Mouse (Mus musculus): ENCODE data around the gene Ndufaf8. TPM values are rescaled to one million over a fixed set of nuclear protein-coding genes. Genes with fewer than 3 reads are reported as not detected.
A peak's percentile ranks its signal among the peaks of the same experiment; 100 is the strongest.

Ndufaf8 gene
- polyA plus RNA-seq, 1 experiment from 2014 or later, result 61.5 TPM

DNA sequence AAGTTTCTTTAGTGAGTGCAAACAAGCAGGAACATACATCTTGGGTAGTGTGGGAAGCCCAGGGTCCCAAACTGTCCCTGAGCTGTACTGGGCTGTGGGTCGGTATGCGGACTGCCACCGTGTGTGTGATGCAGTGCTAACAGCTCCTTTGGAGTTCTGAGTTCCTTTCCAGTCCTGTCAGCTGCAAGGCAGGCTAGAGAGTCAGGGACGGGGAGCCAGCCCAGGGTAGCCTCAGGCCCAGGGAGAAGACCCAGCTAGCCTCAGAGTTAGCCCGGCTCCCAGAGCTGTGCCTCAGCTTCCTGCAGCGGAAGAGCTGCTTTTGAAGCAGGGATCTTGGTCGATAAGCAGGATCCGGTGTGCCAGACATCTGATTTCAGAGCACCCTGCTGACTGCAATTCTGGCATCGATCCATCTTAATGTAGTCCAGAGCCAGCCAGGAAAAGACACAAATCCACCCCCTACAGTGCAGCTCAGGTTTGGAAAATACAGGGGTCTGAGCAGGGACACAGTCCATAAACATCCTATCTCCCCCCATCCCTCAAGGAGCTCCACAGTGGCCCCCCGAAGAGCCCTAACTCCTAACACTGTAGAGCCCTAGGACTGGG lies 21.3 kb downstream of the Ndufaf8 start:
- no peak for ATAC-seq (ENCODE audit: low read depth)
- H3K27ac ChIP-seq (ENCODE audit: low read depth, low read length), result peak overlapping the region; percentile 52; the same call in 1 of the 2 replicates
- WGBS, result 60% methylated on average over 10 of the region's 10 CpGs
- no peaks in the 10 kb centered on the region for H3K9me3 ChIP-seq (ENCODE audit: control insufficient read depth, low read length)
- no peaks in the 10 kb centered on the region for H3K36me3 ChIP-seq (ENCODE audit: control insufficient read depth, insufficient read depth, low read length)
- no peak overlapping the region for H3K4me3 ChIP-seq (ENCODE audit: low read depth, low read length)
- H3K9ac ChIP-seq (replicated peaks; ENCODE audit: low read depth, low read length), result no peak overlapping the region
- H3K4me2 ChIP-seq (ENCODE audit: low read depth, low read length), result no peak overlapping the region
- H3K27me3 ChIP-seq (ENCODE audit: control insufficient read depth, insufficient read depth, low read length), result no peaks in the 10 kb centered on the region
- H3K4me1 ChIP-seq (ENCODE audit: control insufficient read depth, insufficient read depth, low read length), result peaks cover 7% of the 10 kb centered on the region; the same call in 1 of the 2 replicates

DNA sequence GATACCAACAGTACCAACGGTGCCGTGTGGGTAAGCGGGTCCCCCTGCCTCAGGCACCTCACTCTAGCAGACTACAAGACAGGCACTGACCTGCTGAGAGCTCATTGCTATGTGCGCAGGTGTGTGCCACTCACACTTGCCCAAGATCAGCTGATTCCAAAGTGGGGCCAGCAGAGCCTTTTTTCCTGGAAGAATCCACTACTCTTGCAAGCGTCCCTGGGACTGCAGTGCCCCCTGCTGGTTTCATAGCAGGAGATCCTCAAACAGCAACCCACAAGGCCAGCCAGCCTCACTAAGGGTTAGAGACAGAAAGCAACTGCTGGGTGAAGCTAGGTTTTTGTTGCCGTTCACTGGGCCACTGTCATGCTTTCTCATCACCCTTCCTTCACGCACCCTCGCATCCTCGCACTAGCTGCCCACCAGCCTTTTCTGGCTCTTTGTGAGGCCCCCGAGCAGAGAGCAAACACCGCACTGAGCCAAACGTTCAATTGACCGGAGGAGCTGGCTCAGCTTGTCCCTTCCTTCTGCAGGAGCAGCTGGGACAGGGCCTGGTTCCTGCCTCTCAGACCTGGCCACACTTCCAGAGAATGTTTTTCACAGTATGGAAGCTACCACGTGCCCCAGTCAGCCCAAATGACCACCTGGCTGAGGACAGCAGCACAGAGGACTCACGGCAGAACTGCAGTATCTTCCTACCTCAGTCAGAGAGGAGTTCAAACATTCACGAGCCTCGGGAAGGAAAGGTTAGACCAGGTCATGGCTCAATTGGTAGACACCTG lies 22.1 kb downstream of the Ndufaf8 start:
- Histone ChIP-seq H3K9ac (replicated peaks; ENCODE audit: low read depth, low read length) (no peak overlapping the region), H3K27ac (ENCODE audit: low read depth, low read length) (0 out of 2 replicates have a peak overlapping the region, but pooled peaks have one; percentile 22)

GRCm38 (mm10) chr11:120122126-120122525 lies 23.4 kb downstream of the Ndufaf8 start:
- H3K27me3 ChIP-seq (ENCODE audit: control insufficient read depth, insufficient read depth, low read length), result no peaks in the 10 kb centered on the region
- no peaks in the 10 kb centered on the region for H3K9me3 ChIP-seq (ENCODE audit: control insufficient read depth, low read length)
- H3K4me2 ChIP-seq (ENCODE audit: low read depth, low read length), result no peak overlapping the region
- no peak overlapping the region for H3K27ac ChIP-seq (ENCODE audit: low read depth, low read length)
- H3K4me3 ChIP-seq (ENCODE audit: low read depth, low read length), result no peak overlapping the region
- 86% methylated on average over 12 of the region's 12 CpGs for WGBS
- peaks cover 6% of the 10 kb centered on the region; the same call in 1 of the 2 replicates for H3K36me3 ChIP-seq (ENCODE audit: control insufficient read depth, insufficient read depth, low read length)
- ATAC-seq (ENCODE audit: low read depth), result no peak
- H3K9ac ChIP-seq (replicated peaks; ENCODE audit: low read depth, low read length), result no peak overlapping the region
- H3K4me1 ChIP-seq (ENCODE audit: control insufficient read depth, insufficient read depth, low read length), result peaks cover 7% of the 10 kb centered on the region; the same call in 1 of the 2 replicates

More for the DNA sequence above, 22.1 kb downstream of the Ndufaf8 start:
- peaks cover 7% of the 10 kb centered on the region; the same call in 1 of the 2 replicates for H3K4me1 ChIP-seq (ENCODE audit: control insufficient read depth, insufficient read depth, low read length)
- no peak overlapping the region for H3K4me3 ChIP-seq (ENCODE audit: low read depth, low read length)
- WGBS, result 87% methylated on average over 17 of the region's 17 CpGs
- ATAC-seq (ENCODE audit: low read depth), result 0 out of 2 replicates have a peak, but pooled peaks have one; percentile 28
- no peaks in the 10 kb centered on the region for H3K27me3 ChIP-seq (ENCODE audit: control insufficient read depth, insufficient read depth, low read length)
- no peaks in the 10 kb centered on the region for H3K9me3 ChIP-seq (ENCODE audit: control insufficient read depth, low read length)
- H3K36me3 ChIP-seq (ENCODE audit: control insufficient read depth, insufficient read depth, low read length), result peaks cover 2% of the 10 kb centered on the region; the same call in 1 of the 2 replicates
- no peak overlapping the region for H3K4me2 ChIP-seq (ENCODE audit: low read depth, low read length)

GRCm38 (mm10) chr11:120126845-120127244 lies 28.1 kb downstream of the Ndufaf8 start:
- Histone ChIP-seq H3K4me3 (ENCODE audit: low read depth, low read length) (no peak overlapping the region), H3K36me3 (ENCODE audit: control insufficient read depth, insufficient read depth, low read length) (peaks cover 21% of the 10 kb centered on the region; the same call in 1 of the 2 replicates), H3K27ac (ENCODE audit: low read depth, low read length) (no peak overlapping the region), H3K4me1 (ENCODE audit: control insufficient read depth, insufficient read depth, low read length) (no peaks in the 10 kb centered on the region), H3K9me3 (ENCODE audit: control insufficient read depth, low read length) (no peaks in the 10 kb centered on the region), H3K4me2 (ENCODE audit: low read depth, low read length) (no peak overlapping the region), H3K27me3 (ENCODE audit: control insufficient read depth, insufficient read depth, low read length) (no peaks in the 10 kb centered on the region), H3K9ac (replicated peaks; ENCODE audit: low read depth, low read length) (no peak overlapping the region)
- 92% methylated on average over 2 of the region's 2 CpGs for WGBS
- ATAC-seq (ENCODE audit: low read depth), result no peak

DNA sequence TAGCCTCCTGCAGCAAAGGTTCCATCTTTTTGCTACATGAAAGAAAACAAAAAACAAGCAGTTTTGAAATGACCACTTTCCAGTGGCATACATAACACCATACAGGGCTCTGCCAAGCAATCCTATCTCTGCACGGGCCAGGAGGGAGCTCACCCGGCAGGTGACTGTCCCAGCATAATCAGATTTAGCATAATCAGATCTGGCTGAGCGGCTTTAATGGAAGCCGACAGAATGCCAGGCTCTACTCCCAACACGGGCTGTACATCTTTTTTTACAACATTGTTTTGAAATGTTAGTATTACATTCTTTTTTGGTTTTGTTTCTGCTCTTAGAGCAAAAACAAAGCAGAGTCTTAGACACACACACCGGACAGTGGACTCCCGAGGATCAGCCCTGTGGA lies 30.6 kb downstream of the Ndufaf8 start:
- H3K9me3 ChIP-seq (ENCODE audit: control insufficient read depth, low read length), result no peaks in the 10 kb centered on the region
- no peak overlapping the region for H3K4me2 ChIP-seq (ENCODE audit: low read depth, low read length)
- H3K36me3 ChIP-seq (ENCODE audit: control insufficient read depth, insufficient read depth, low read length), result peaks cover 26% of the 10 kb centered on the region; the same call in 1 of the 2 replicates
- no peak overlapping the region for H3K27ac ChIP-seq (ENCODE audit: low read depth, low read length)
- H3K9ac ChIP-seq (replicated peaks; ENCODE audit: low read depth, low read length), result no peak overlapping the region
- ATAC-seq (ENCODE audit: low read depth), result no peak
- no peak overlapping the region for H3K4me3 ChIP-seq (ENCODE audit: low read depth, low read length)
- 78% methylated on average over 7 of the region's 7 CpGs for WGBS
- no peaks in the 10 kb centered on the region for H3K27me3 ChIP-seq (ENCODE audit: control insufficient read depth, insufficient read depth, low read length)
- H3K4me1 ChIP-seq (ENCODE audit: control insufficient read depth, insufficient read depth, low read length), result no peaks in the 10 kb centered on the region

DNA sequence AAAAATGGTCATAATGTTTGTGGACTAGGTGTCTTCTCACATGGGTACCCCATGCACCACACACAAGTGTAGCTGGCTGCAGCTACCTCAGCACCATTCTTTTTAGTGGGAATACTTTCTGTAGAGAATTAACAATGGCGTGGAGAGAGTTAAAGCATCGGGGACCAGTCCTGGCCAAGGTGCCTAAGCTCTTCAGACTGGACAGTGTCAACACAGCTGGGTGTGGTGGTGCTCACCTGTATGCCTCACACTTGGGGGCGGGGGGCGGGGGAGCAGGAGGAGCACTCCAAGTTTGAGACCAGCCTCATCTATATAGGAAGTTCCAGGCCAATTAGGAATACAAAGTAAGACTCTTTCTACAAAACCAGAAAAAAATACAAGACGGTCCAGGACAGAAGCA lies 35.4 kb downstream of the Ndufaf8 start:
- no peak for ATAC-seq (ENCODE audit: low read depth)
- H3K4me1 ChIP-seq (ENCODE audit: control insufficient read depth, insufficient read depth, low read length), result peaks cover 3% of the 10 kb centered on the region; the same call in 1 of the 2 replicates
- H3K27me3 ChIP-seq (ENCODE audit: control insufficient read depth, insufficient read depth, low read length), result no peaks in the 10 kb centered on the region
- 96% methylated on average over 5 of the region's 5 CpGs for WGBS
- no peak overlapping the region for H3K4me3 ChIP-seq (ENCODE audit: low read depth, low read length)
- peaks cover 6% of the 10 kb centered on the region; the same call in 1 of the 2 replicates for H3K36me3 ChIP-seq (ENCODE audit: control insufficient read depth, insufficient read depth, low read length)
- H3K9ac ChIP-seq (replicated peaks; ENCODE audit: low read depth, low read length), result no peak overlapping the region
- no peaks in the 10 kb centered on the region for H3K9me3 ChIP-seq (ENCODE audit: control insufficient read depth, low read length)
- H3K4me2 ChIP-seq (ENCODE audit: low read depth, low read length), result no peak overlapping the region
- H3K27ac ChIP-seq (ENCODE audit: low read depth, low read length), result no peak overlapping the region

- no peak overlapping the region for H3K4me2 ChIP-seq (ENCODE audit: low read depth, low read length)
- no peaks in the 10 kb centered on the region for H3K27me3 ChIP-seq (ENCODE audit: control insufficient read depth, insufficient read depth, low read length)
- WGBS, result 94% methylated on average over 9 of the region's 9 CpGs
- no peak overlapping the region for H3K4me3 ChIP-seq (ENCODE audit: low read depth, low read length)
- no peaks in the 10 kb centered on the region for H3K9me3 ChIP-seq (ENCODE audit: control insufficient read depth, low read length)
- H3K36me3 ChIP-seq (ENCODE audit: control insufficient read depth, insufficient read depth, low read length), result peaks cover 6% of the 10 kb centered on the region; the same call in 1 of the 2 replicates
- H3K4me1 ChIP-seq (ENCODE audit: control insufficient read depth, insufficient read depth, low read length), result peaks cover 3% of the 10 kb centered on the region; the same call in 1 of the 2 replicates
- H3K27ac ChIP-seq (ENCODE audit: low read depth, low read length), result no peak overlapping the region
- no peak overlapping the region for H3K9ac ChIP-seq (replicated peaks; ENCODE audit: low read depth, low read length)
- no peak for ATAC-seq (ENCODE audit: low read depth)
These were observed 36.3 kb downstream of the Ndufaf8 start for GRCm38 (mm10) chr11:120134847-120135530.

GRCm38 (mm10) chr11:120136195-120136594 lies 37.5 kb downstream of the Ndufaf8 start:
- no peak for ATAC-seq (ENCODE audit: low read depth)
- WGBS, result 81% methylated on average over 8 of the region's 8 CpGs

More at GRCm38 (mm10) chr11:120136195-120136594, 37.5 kb downstream of the Ndufaf8 start:
- peaks cover 6% of the 10 kb centered on the region; the same call in 1 of the 2 replicates for H3K36me3 ChIP-seq (ENCODE audit: control insufficient read depth, insufficient read depth, low read length)
- H3K4me3 ChIP-seq (ENCODE audit: low read depth, low read length), result no peak overlapping the region
- H3K9me3 ChIP-seq (ENCODE audit: control insufficient read depth, low read length), result no peaks in the 10 kb centered on the region
- H3K9ac ChIP-seq (replicated peaks; ENCODE audit: low read depth, low read length), result no peak overlapping the region
- H3K4me1 ChIP-seq (ENCODE audit: control insufficient read depth, insufficient read depth, low read length), result peaks cover 3% of the 10 kb centered on the region; the same call in 1 of the 2 replicates
- H3K27me3 ChIP-seq (ENCODE audit: control insufficient read depth, insufficient read depth, low read length), result no peaks in the 10 kb centered on the region
- H3K4me2 ChIP-seq (ENCODE audit: low read depth, low read length), result no peak overlapping the region
- H3K27ac ChIP-seq (ENCODE audit: low read depth, low read length), result no peak overlapping the region
